Mouse (Mus musculus) megakaryocyte-erythroid progenitor cell, adult 5-6 weeks (primary cell): Measurements from ENCODE around the gene Ppfia4. TPM values are rescaled to one million over a fixed set of nuclear protein-coding genes. Genes with fewer than 3 reads are reported as not detected.

Experiments used
- ATAC-seq: replicated peaks from 2 replicates; pipeline ENCODE4 v1.8.0; 2016; ENCODE audit warnings: mild to moderate bottlenecking, inconsistent platforms; ENCODE audit not compliant: severe bottlenecking, poor library complexity, low FRiP score, low TSS enrichment
- total RNA-seq, 2 experiments: library from RNA; stranded (forward) in 1 of 2; stranded (reverse) in 1 of 2; fragments of 200-1000, 215-1000 nt in 1 of 2; fragments of >200 nt in 1 of 2; fragmentation: Nextera tagmentation in 1 of 2; gene quantifications; 2 replicates each; pipeline ENCODE4 v1.2.3; 2014 to 2017

Ppfia4 gene
- total RNA-seq, 2 experiments from 2014 or later, result 1.1 to 1.6 TPM

GRCm38 (mm10) chr1:134307409-134307808, 25.3 kb downstream of the Ppfia4 start:
- no peak for ATAC-seq

GRCm38 (mm10) chr1:134304940-134305339, 27.8 kb downstream of the Ppfia4 start:
- no peak for ATAC-seq

- no peak for ATAC-seq
These were observed 30.0 kb downstream of the Ppfia4 start for GRCm38 (mm10) chr1:134302568-134303238.

GRCm38 (mm10) chr1:134298636-134299411, 33.9 kb downstream of the Ppfia4 start:
- ATAC-seq, result 0 out of 2 replicates have a peak, but pooled peaks have one; percentile 27

GRCm38 (mm10) chr1:134297265-134297664, 35.5 kb downstream of the Ppfia4 start:
- ATAC-seq, result no peak

- no peak for ATAC-seq
These were observed 38.8 kb downstream of the Ppfia4 start for GRCm38 (mm10) chr1:134293738-134294604.

- ATAC-seq, result no peak
These were observed 39.5 kb downstream of the Ppfia4 start for GRCm38 (mm10) chr1:134293276-134293675.

GRCm38 (mm10) chr1:134292601-134293000, 40.1 kb downstream of the Ppfia4 start:
- ATAC-seq, result no peak

- ATAC-seq, result no peak
These were observed 40.7 kb downstream of the Ppfia4 start for GRCm38 (mm10) chr1:134292073-134292472.

- no peak for ATAC-seq
These were observed 41.2 kb downstream of the Ppfia4 start for GRCm38 (mm10) chr1:134291555-134291954.

GRCm38 (mm10) chr1:134290909-134291308, 41.8 kb downstream of the Ppfia4 start:
- ATAC-seq, result 0 out of 2 replicates have a peak, but pooled peaks have one; percentile 41

GRCm38 (mm10) chr1:134290300-134290699, 42.4 kb downstream of the Ppfia4 start:
- no peak for ATAC-seq

GRCm38 (mm10) chr1:134289598-134290099, 43.1 kb downstream of the Ppfia4 start, which contains the start of gene Myog:
Gene Myog, plus strand, starts transcription at chr1:134289989.
- ATAC-seq, result no peak

GRCm38 (mm10) chr1:134288239-134288638, 44.5 kb downstream of the Ppfia4 start:
- no peak for ATAC-seq

GRCm38 (mm10) chr1:134285458-134286120, 47.1 kb downstream of the Ppfia4 start:
- no peak for ATAC-seq

GRCm38 (mm10) chr1:134283108-134283507, 49.6 kb downstream of the Ppfia4 start:
- no peak for ATAC-seq

- no peak for ATAC-seq
These were observed 50.4 kb downstream of the Ppfia4 start for GRCm38 (mm10) chr1:134282342-134282741.

- ATAC-seq, result no peak
These were observed 51.2 kb downstream of the Ppfia4 start for GRCm38 (mm10) chr1:134281563-134281962.

GRCm38 (mm10) chr1:134280174-134280573, 52.6 kb downstream of the Ppfia4 start:
- ATAC-seq, result no peak
